ENCODE assay signal across 8 mouse cellular contexts in genomic region chr4:152177537-152178343, GRCm38 (mm10). TPM values are rescaled to one million over a fixed set of nuclear protein-coding genes. Genes with fewer than 3 reads are reported as not detected.
DNase-seq lines count a peak whose midpoint lies in the region; ATAC-seq and TF ChIP-seq lines count a peak whose summit lies in the region.

TSS of gene Acot7 (plus strand) at chr4:152178134.

- TF ChIP-seq CTCF in olfactory bulb, adult 2 months (IDR thresholded peaks at IDR 0.05; ENCODE audit: insufficient read depth, low read depth, low read length), result no peak

- no peaks in the 10 kb centered on the region for H3K9me3 ChIP-seq in lung, embryonic 15.5 days

- H3K9ac ChIP-seq in lung, embryonic 15.5 days, result peak within 1 kb of the TSS; percentile 89

- peaks cover 14% of the 10 kb centered on the region for H3K27me3 ChIP-seq in lung, embryonic 15.5 days

- no peaks in the 10 kb centered on the region for H3K36me3 ChIP-seq in lung, embryonic 15.5 days

- peak within 1 kb of the TSS; percentile 94 for H3K4me2 ChIP-seq in lung, embryonic 15.5 days

- peak; percentile 95 for TF ChIP-seq POLR2A in olfactory bulb, adult 2 months (IDR thresholded peaks at IDR 0.05; ENCODE audit: insufficient read depth, low read depth, low read length)

- peaks cover 20% of the 10 kb centered on the region for H3K4me1 ChIP-seq in lung, embryonic 15.5 days
- peaks cover 21% of the 10 kb centered on the region for H3K4me1 ChIP-seq in olfactory bulb, adult 2 months (ENCODE audit: control insufficient read depth, insufficient read depth, low read length)

- peak; percentile 80 for ATAC-seq in frontal cortex, adult (ENCODE audit: low TSS enrichment)
- peak; percentile 71 to 82 for ATAC-seq in hematopoietic stem cell, adult 5-6 weeks (replicated peaks in 1 of 2; ENCODE audit: insufficient read depth in 1 of 2, low FRiP score in 2 of 2, low TSS enrichment in 1 of 2, low read depth in 1 of 2, poor library complexity in 2 of 2, severe bottlenecking in 2 of 2)
- peak; percentile 97 for ATAC-seq in lung, embryonic 15.5 days (ENCODE audit: borderline replicate concordance, extremely low read depth, low FRiP score, low TSS enrichment)

- H3K4me3 ChIP-seq in lung, embryonic 15.5 days, result peak within 1 kb of the TSS; percentile 76
- peak within 1 kb of the TSS; percentile 94 for H3K4me3 ChIP-seq in olfactory bulb, adult 2 months (ENCODE audit: insufficient read depth, low read depth, low read length)

- peak within 1 kb of the TSS; percentile 79 for H3K27ac ChIP-seq in lung, embryonic 15.5 days
- H3K27ac ChIP-seq in olfactory bulb, adult 2 months (ENCODE audit: insufficient read depth, low read depth, low read length), result peak within 1 kb of the TSS; percentile 81

- WGBS in lung, embryonic 15.5 days, result under 1% methylated on average over 93 of the region's 108 CpGs
- under 1% methylated on average over 106 of the region's 108 CpGs for WGBS in olfactory bulb, adult 2 months

- peak; percentile 94 for DNase-seq in MN1 (ENCODE audit: low spot score)
- peak; percentile 93 for DNase-seq in cerebellum, adult 9-10 months
- DNase-seq in layer of hippocampus, adult 9-10 months (ENCODE audit: low spot score), result peak; percentile 75
- DNase-seq in thymus, adult 18-20 months, result peak; percentile 83 to 85

RNA-seq across cellular contexts. Expression of gene Acot7, which starts in this region (rescaled TPM):
- 66.4 and 72.7 TPM in 2 replicates for total RNA-seq in hematopoietic stem cell, adult 5-6 weeks (2017)
- 67.6 and 72.5 TPM in 2 replicates for polyA plus RNA-seq in lung, embryonic 15.5 days (2015; fragmentation: Nextera tagmentation; extraction: Ambion mirVana)
- polyA plus RNA-seq in olfactory bulb, adult 2 months (2012; ENCODE audit: insufficient read depth, insufficient read length, low replicate concordance, missing spikeins), result not detected in 2 replicates

Comparison
In these comparisons a context has a peak if more than half of its experiments do, and no peak if none do; other contexts are left out.
1. Peak in every context shown above with its lines: DNase-seq, ATAC-seq, H3K4me3 ChIP-seq and H3K27ac ChIP-seq.
2. RNA of gene Acot7 (polyA plus RNA-seq): 67.6 to 72.5 TPM in lung, embryonic 15.5 days; not detected in olfactory bulb, adult 2 months; every median in the first group is over 10 times any median in the second.